Mouse (Mus musculus) bone marrow, adult 2 months (tissue): ENCODE results near the gene Pkd1.

Experiments
- CTCF ChIP-seq: fragments of 200-500 bp; IDR thresholded peaks from 2 replicates; pipeline ENCODE4 v1.5.1; 2011; ENCODE audit warnings: low read length, control low read depth; ENCODE audit not compliant: control insufficient read depth, insufficient read depth
- POLR2A ChIP-seq: fragments of 200-500 bp; IDR thresholded peaks from 2 replicates; pipeline ENCODE4 v1.6.1; 2011; ENCODE audit warnings: low read depth, mild to moderate bottlenecking, control low read depth, low read length, borderline replicate concordance; ENCODE audit not compliant: control insufficient read depth

DNA sequence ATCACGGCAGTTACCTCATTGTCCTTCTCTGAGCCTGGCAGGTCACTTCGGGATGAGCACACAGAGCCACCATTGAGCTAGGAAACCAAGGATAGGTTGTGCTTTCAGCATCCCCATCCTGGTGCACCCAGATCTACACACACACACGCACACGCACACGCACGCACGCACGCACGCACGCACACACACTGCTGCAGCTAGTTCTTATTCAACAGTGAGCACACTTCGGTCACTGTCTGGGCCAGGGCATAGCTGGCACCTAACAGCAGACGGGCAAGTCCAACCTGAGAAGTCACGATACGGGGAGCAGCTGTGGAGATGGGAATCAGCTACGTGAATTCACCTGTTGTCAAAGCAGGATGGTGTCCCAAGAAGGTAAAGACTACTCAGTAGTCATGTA lies 90.9 kb downstream of the Pkd1 start:
- TF ChIP-seq CTCF (no peak), POLR2A (no peak)
